Mouse (Mus musculus) kidney, adult 11 months (tissue): ENCODE data around the gene Bloc1s3.

Experiments used
- DNase-seq: peaks from one replicate; pipeline ENCODE4 v3.0.0; 2022

Bloc1s3 gene

DNA sequence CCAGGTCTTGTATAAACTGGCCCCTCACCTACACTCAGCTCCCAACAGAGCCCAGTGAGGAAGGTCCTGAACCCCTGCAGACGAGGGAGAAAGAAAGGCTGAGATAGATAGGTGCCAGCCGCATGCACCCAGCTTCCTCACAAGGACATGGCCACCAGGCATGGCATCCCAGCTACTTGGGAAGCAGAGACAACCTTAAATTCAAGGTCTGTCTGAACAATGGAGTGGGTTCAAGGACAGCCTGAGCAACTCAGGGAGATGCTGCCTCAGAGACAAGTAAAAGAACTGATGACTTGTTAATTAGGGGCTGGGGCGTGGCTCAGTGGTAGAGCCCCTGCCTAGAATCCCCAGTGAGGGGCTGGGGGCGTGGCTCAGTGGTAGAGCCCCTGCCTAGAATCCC is 53.0 kb downstream of the Bloc1s3 start:
- no peak for DNase-seq
